Mouse (Mus musculus) heart, postnatal 25 days (tissue): ENCODE measurements at regions not wholly inside any gene's neighbourhood (a gene's known extent, or its start where the extent isn't known, plus 50 kb on each side); places are given as distances from the start of the nearest gene placed in this dataset.

ENCODE experiments used
- DNase-seq: peaks from one replicate; pipeline ENCODE4 v3.0.0; 2022; ENCODE audit warnings: low spot score
- intact Hi-C: fragments of 180-260 bp; cut with DNase I; formaldehyde crosslinking; loops from one replicate; pipeline ENCODE4 v1.15.1; 2025

GRCm38 (mm10) chr2:11853210-11853973 is 75.7 kb downstream of the Ankrd16 start:
- intact Hi-C loops, result no loop called here
- no peak for DNase-seq

DNA sequence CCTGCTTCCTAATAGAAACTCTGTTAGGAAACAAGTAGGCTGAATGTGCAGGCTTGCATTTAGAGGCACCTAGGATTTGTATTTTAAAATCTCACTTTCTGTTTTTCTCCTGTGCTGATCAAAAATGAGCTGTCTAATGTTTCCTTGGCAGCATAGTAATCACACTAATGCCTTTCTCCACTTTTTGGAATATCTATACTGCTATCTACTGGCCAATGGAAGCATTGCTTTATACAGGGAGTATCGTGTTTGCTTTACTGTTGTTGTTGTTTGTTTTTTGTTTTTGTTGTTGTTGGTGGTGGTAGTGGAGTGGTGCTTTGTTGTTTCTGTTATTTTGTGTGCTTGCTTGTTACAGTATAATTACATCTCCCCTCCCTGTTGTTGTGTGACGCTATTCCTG is 92.3 kb downstream of the Ankrd16 start:
- no peak for DNase-seq
- intact Hi-C loops, result no loop called here

DNA sequence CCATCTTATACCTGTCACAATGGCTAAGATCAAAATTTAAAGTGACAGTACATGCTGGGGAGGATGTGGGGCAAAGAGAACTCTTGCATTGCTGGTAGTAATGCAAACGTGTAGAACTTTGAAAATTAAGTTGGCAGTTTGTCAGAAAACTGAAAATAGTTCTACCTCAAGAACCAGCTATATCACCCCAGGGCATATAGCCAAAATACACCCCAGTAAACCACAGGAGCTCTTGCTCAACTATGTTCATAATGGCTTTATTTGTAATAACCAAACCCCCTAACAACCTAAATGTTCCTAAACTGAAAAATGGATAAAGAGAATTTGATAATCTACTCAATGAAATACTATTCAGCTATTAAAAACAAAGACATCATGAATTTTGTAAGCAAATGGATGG is 102.3 kb downstream of the Ankrd16 start:
- intact Hi-C loops, result no loop called here
- no peak for DNase-seq

GRCm38 (mm10) chr2:11894792-11895568 is 117.3 kb downstream of the Ankrd16 start:
- intact Hi-C loops, result loop anchor here (2.0 kb wide), 1 partner anchor 76 kb away; no protein-coding TSS in a partner anchor
- DNase-seq, result no peak

DNA sequence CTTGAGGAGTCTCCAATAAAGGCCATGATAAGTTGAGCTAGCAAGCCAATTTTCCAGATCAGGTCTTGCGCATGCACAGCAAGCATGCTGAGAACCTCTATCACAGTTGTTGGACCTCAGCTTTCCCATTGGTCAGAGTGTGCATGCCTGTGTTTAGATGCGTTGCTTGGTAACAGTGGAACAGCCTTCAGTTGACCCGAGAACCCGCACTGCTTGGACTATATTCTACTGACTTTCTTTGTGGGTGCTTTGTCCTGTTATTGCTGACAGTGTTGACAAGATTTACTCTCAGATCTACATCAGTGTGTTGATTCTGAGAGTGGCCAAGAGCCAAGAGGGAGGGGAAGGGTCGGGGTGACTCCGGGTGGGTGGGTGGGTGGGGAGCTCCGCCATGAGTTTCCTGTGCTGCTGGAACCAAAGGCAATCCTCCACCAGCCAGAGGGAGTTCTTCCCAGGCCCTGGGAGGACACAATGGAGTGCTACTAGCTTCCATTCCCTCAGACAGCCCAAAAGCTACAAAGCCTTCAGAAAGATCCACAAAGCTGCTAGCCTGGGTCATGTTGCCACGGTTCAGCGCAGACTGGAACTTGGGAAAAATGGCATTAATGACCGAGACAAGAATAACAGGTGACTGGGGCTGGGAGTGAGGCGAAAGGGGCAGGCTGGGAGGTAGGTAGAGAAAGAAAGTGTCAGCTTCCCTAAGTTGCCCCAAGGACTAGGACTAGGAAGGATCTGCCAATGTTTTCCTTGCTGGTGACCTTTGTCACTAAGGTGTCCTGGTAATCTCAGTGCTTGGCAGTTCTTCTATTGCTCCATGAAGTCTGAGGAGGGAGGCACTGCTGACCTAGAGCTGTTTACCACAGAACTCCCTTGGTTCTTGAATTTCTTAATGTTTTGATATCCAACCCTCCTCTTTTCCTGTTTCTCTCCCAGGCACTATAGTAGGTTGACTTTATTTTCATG is 122.3 kb downstream of the Ankrd16 start:
- intact Hi-C loops, result no loop called here
- no peak for DNase-seq

DNA sequence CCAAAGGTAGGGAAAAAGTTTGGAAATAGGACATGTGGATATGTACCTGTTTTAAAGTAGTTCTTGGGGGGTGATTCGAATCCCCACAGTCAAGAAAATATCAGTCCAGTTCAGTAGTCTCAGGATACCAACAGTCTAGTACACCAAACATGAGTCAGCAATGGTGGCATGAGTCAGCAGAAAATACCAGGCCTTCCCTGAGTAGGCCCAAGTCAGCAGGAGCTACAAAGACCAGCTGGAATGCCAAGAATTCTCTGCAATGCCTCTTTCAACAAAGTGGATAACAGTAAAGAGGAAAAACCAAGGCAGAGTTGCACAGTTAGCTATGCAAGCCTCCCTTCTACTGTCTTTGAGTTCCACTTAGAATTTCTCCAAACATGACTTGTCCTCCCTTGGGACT is 137.1 kb downstream of the Ankrd16 start:
- DNase-seq, result no peak
- intact Hi-C loops, result no loop called here

GRCm38 (mm10) chr2:11917373-11917772 is 139.7 kb downstream of the Ankrd16 start:
- no peak for DNase-seq
- intact Hi-C loops, result no loop called here

DNA sequence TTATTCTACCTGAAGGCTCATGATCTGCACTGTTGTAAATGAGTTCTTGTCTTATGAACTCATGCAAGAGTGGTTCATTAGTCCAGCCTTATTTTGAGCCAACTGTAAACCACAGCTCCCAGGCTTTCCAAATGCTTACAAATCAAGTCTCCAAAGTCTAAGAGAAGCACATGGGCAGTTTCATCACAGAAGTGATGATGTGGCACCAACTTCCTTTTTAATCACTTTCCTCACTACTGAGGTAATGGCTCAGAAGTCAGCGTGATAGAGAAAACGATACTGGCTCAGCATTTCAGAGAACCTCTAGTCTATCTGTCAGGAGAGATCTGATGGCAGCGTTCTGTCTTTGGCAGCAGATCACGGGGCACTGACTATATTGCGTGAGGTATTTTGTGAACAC is 140.4 kb downstream of the Ankrd16 start:
- DNase-seq, result no peak
- intact Hi-C loops, result no loop called here

- intact Hi-C loops, result no loop called here
- DNase-seq, result no peak
Observed at GRCm38 (mm10) chr2:11960777-11961176, 183.1 kb downstream of the Ankrd16 start.

DNA sequence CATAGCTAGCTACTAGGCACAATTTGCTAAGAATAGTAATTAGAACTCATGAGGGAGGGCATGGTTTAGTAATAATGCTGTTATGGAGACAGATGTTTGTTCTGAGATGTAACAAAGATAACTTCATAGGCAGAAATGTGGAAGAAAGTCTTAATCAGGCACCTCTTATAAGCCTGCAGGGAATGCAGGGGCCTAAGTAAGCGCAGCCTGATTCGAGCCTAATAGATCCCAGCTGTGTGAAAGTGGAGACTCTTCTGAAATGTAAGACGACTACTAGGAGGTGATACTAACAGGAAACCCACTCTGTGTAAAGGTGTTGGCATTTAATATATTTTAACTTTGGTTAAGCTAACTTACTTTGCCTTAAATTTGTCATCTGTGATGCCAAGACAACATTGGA is 187.7 kb downstream of the Ankrd16 start:
- DNase-seq, result no peak
- intact Hi-C loops, result no loop called here

DNA sequence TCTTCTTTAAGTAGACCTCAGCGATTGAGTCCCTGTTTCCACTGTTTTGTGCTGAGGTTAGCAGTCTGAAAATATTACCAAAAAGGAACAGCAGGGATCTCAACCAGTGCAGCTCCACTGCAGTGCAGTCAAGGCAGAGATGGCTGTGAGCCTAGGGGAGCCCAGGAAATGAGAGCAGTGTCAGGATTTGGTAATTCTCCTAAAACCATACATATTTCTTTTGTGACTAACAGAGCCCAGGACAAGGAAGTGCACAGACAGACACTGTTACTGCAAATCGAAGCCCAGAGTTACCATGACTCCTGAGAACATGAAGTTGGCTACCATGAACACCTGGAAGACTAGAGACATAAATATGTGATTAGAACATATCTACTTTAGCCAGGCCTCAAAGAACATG is 189.3 kb downstream of the Ankrd16 start:
- DNase-seq, result no peak
- intact Hi-C loops, result no loop called here

DNA sequence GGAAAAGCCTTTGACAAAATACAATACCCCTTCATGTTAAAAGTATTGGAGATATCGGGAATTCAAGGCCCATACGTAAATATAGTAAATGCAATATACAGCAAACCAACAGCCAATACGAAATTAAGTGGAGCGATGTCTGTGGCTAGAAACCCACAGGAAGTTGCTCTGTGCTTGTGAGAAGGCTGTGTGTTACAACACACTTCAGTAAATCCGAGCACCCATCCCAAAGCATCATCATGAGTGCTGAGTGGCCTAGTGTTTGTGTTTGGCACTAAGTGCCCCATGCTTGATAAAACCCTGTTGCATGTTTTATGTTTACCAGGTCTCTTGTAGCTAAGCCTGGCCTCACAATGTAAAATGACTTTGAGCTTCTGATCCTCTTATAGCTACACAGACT is 194.3 kb downstream of the Ankrd16 start:
- intact Hi-C loops, result loop anchor here (2.0 kb wide), 1 partner anchor 77 kb away; no protein-coding TSS in a partner anchor

DNA sequence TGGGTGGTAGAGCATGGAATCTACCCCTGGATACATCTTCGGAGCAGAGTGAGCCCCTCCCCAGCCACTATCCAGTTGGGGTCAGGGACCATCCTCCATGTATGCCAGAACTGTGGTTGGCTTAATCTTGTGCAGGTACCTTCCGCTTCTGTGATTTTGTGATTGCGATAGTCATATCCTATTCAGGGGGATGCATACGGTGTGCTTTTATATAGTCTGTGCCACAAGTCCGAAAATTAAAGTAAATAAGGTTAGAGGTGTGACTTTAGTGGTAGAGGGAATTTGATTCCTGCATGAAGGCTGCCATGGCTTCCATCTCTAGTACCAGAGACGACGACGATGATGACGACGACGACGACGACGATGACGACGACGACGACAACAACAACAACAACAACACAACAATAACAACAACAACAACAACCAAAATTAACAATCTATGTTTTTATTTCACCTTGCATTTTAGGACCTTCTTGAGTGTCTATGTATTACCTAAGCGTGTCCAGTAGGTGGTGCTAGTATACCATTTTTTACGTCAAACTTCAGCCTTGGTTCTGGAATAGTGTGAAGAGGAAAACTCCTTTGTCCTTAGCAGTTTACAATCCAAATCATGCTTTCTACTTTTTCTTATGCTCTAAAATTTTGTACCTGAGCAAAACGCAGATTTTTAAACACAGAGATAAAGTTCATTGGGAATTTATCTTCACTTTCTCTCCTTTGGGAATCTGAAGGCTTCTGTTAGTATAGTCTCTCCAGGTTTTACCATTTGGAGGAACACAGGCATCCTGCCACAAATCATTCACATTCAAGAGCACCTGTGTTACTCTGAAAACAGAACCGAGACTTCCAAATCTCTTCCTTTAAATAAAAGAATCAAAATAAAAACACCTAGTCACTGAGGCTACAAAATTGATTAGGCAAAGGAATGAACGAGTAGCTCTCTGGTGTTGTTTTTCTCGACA is 224.5 kb downstream of the Ankrd16 start:
- intact Hi-C loops, result loop anchor here (1.0 to 10.0 kb wide), 4 partner anchors 153 to 1243 kb away; no protein-coding TSS in a partner anchor
- DNase-seq, result no peak

More for the DNA sequence above, 194.3 kb downstream of the Ankrd16 start:
- no peak for DNase-seq

- DNase-seq, result no peak
- intact Hi-C loops, result loop anchor here (10.0 kb wide), 2 partner anchors 150 to 1240 kb away; no protein-coding TSS in a partner anchor
Observed at GRCm38 (mm10) chr2:12004330-12004729, 226.7 kb downstream of the Ankrd16 start.

DNA sequence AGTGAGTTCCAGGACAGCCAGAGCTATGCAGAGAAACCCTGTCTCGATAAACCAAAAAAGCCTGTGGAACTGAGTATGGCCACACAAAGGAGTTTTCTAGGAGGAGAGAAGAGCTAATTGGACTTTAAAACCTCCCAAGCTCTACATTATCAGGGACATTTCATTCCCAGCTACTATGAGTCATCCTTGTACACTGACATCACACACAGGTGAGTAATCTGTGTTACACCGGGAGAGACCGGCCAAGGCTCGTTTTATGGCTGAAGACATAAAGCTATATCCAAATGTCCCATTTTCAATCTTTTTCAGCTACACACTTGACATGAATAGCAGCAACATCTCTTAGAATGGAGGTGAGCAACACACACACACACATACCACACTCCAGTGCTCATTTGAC is 229.5 kb downstream of the Ankrd16 start:
- DNase-seq, result no peak
- intact Hi-C loops, result loop anchor here (10.0 kb wide), 2 partner anchors 148 to 1238 kb away; no protein-coding TSS in a partner anchor

DNA sequence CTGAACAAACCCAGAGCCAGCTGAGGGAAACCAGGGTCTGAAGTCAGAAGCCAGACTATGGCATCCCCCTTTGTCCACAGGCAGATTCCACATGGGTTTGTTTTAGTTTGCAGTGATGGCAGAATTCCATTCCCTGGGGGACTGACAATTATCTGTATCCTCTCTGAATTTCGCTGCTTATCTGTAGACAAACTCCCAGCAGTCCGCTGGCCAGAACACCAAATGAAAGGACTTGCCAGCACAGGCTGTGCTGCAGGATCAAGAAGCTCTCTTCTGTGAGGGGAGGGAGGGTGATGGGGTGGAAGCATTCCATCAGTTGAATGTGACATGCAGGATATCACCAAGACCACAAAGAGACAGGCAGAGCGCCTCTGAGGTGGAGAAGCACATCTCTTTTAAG is 233.8 kb downstream of the Ankrd16 start:
- no peak for DNase-seq
- intact Hi-C loops, result no loop called here

DNA sequence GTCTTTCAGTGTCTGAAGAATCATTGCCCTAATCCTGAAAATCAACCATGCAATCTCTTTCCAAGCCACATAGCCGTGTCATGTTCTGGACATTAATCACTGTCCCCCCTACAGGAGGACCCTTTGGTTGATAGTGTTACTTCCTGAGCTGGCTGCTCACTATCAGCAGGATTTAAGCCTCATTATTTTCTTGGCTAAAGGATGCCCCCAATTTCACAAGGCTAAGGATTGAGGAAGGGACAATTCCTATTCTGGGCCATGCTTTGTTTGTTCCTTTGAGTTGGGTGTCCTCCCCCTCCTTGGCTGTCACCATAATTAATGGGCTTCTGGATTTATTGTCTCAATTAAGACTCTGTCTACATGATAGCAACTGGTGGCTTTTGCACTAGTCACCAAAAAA is 241.9 kb downstream of the Ankrd16 start:
- intact Hi-C loops, result no loop called here
- DNase-seq, result no peak

DNA sequence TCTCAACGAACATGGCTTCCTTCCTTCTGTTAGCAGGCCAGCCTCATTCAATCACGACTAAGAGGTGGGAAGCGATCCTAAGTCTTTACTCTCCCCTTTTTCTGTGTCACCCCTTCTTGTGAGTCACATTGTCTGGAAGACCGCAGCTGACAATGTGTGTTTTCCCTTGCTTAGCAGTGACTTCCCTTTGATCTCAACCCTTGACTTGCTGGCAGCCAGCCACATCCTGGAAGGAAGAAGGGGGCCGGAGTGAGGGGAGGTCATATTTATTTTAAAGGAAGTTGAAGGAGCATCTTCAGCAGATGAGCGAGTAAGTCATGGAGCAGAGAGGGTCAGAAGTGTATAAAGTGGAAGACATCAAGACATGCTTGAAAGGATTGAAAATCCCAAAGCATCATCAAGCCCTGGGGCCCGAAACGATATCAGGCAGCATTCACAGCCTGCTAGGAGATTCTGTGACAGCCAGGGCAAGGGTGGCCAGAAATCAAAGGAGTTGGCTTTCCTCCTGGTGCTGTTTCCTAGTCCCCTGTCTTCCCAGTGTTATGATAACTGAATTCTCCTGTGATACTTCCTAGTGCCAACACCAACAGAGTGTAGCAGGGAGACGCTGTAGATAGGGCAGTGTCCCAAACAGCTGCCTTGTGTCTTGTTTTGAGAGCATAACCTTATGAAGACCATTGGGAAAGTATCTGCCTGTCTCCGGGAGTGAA is 245.9 kb downstream of the Ankrd16 start:
- DNase-seq, result peak; percentile 34
- intact Hi-C loops, result no loop called here
